Mouse (Mus musculus): ENCODE data around the gene Tnrc6c. TPM values are rescaled to one million over a fixed set of nuclear protein-coding genes. Genes with fewer than 3 reads are reported as not detected.

The Tnrc6c gene
- total and polyA plus RNA-seq, 2 experiments from 2014 or later = 26.5 to 79.8 TPM

- no peak overlapping the region for H3K9ac ChIP-seq (replicated peaks; ENCODE audit: low read length, poor library complexity, severe bottlenecking)
- no peaks in the 10 kb centered on the region for H3K36me3 ChIP-seq (ENCODE audit: insufficient read depth, low read length)
- H3K27ac ChIP-seq (ENCODE audit: low read depth, low read length) = no peak overlapping the region
- WGBS = 74% methylated on average over 13 of the region's 13 CpGs
- DNase-seq (ENCODE audit: low spot score) = no peak
- ATAC-seq (ENCODE audit: low FRiP score) = no peak
- no peaks in the 10 kb centered on the region; the same call in 1 of the 2 replicates for H3K4me1 ChIP-seq (ENCODE audit: insufficient read depth, low read length)
- H3K9me3 ChIP-seq (ENCODE audit: low read length) = no peaks in the 10 kb centered on the region
- no peaks in the 10 kb centered on the region for H3K27me3 ChIP-seq (ENCODE audit: insufficient read depth, low read length)
- H3K4me2 ChIP-seq (ENCODE audit: low read depth, low read length, poor library complexity, severe bottlenecking) = no peak overlapping the region
- TF ChIP-seq CTCF (IDR thresholded peaks at IDR 0.05) = no peak
- H3K4me3 ChIP-seq (ENCODE audit: low read depth, low read length) = no peak overlapping the region
Measured at GRCm38 (mm10) chr11:117650721-117651644, 3.1 kb upstream of the Tnrc6c start.

- DNase-seq (ENCODE audit: low spot score) = no peak
- Histone ChIP-seq H3K27me3 (ENCODE audit: insufficient read depth, low read length) (no peaks in the 10 kb centered on the region), H3K4me3 (ENCODE audit: low read depth, low read length) (peak overlapping the region; percentile 89; the same call in 1 of the 2 replicates), H3K4me1 (ENCODE audit: insufficient read depth, low read length) (peaks cover 6% of the 10 kb centered on the region; the same call in 1 of the 2 replicates), H3K9me3 (ENCODE audit: low read length) (no peaks in the 10 kb centered on the region), H3K9ac (replicated peaks; ENCODE audit: low read length, poor library complexity, severe bottlenecking) (0 out of 2 replicates have a peak overlapping the region, but pooled peaks have one; percentile 79), H3K4me2 (ENCODE audit: low read depth, low read length, poor library complexity, severe bottlenecking) (peak overlapping the region; percentile 79), H3K36me3 (ENCODE audit: insufficient read depth, low read length) (no peaks in the 10 kb centered on the region), H3K27ac (ENCODE audit: low read depth, low read length) (peak overlapping the region; percentile 99; the same call in 1 of the 2 replicates)
- 46% methylated on average over 3 of the region's 3 CpGs for WGBS
- TF ChIP-seq CTCF (IDR thresholded peaks at IDR 0.05) = no peak
- ATAC-seq (ENCODE audit: low FRiP score) = no peak
Measured at GRCm38 (mm10) chr11:117652907-117653306, 1.2 kb upstream of the Tnrc6c start.

DNA sequence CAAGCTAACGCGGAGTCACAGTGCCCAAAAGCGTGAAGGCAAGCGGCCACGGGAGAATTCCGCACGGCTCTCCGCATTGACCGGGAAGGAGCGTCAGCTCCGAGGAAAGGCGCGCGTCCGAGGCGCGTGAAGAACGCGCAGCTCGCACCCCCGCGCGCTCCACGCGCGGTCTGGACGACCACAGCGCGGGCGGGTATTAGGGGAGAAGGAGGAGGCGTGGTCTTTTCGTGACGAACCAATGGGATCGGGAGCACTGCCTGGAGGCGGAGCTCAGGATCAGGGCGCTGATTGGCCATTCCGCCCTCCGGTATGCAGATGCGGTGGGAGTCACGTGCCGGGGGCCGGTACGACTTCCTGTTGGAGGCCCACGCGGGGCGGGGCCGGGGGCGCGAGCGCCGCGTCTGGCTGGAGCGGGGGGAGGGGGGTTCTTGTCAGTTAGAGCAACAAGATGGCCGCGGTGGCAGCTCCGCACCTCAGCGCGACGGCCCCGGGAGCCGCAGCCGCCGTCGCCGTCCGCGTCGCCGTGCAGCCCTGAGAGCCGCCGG is 363 bp downstream of the Tnrc6c start:
- Histone ChIP-seq H3K9ac (replicated peaks; ENCODE audit: low read length, poor library complexity, severe bottlenecking) (peak overlapping the region; percentile 98), H3K4me2 (ENCODE audit: low read depth, low read length, poor library complexity, severe bottlenecking) (peak overlapping the region; percentile 79), H3K27me3 (ENCODE audit: insufficient read depth, low read length) (no peaks in the 10 kb centered on the region), H3K9me3 (ENCODE audit: low read length) (no peaks in the 10 kb centered on the region), H3K27ac (ENCODE audit: low read depth, low read length) (peak overlapping the region; percentile 99), H3K4me1 (ENCODE audit: insufficient read depth, low read length) (peaks cover 17% of the 10 kb centered on the region; the same call in 1 of the 2 replicates), H3K4me3 (ENCODE audit: low read depth, low read length) (peak overlapping the region; percentile 89), H3K36me3 (ENCODE audit: insufficient read depth, low read length) (no peaks in the 10 kb centered on the region)
- peak; percentile 97 for ATAC-seq (ENCODE audit: low FRiP score)
- WGBS = 1% methylated on average over 48 of the region's 71 CpGs
- TF ChIP-seq CTCF (IDR thresholded peaks at IDR 0.05) = no peak
- peak; percentile 100 for DNase-seq (ENCODE audit: low spot score)

DNA sequence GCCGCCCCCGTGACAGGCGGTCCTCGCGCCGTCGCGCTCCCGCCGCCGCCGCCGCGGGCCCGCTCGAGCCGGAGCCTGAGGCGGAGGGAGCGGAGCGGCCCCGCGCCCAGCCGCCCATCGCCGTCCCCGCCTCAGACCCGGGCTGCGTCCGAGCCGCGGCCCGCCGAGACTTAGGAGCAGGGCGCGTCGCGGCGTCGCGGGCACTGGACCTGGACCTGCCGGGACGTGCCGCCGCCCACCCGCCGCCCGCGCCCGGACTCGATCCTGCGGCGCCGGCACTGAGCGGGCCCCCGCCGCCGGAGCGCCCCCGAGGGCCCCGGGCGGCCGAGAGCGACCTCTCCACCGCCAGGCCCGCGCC is 824 bp downstream of the Tnrc6c start:
- Histone ChIP-seq H3K36me3 (ENCODE audit: insufficient read depth, low read length) (no peaks in the 10 kb centered on the region), H3K4me3 (ENCODE audit: low read depth, low read length) (peak overlapping the region; percentile 89), H3K9me3 (ENCODE audit: low read length) (no peaks in the 10 kb centered on the region), H3K9ac (replicated peaks; ENCODE audit: low read length, poor library complexity, severe bottlenecking) (peak overlapping the region; percentile 98), H3K4me2 (ENCODE audit: low read depth, low read length, poor library complexity, severe bottlenecking) (peak overlapping the region; percentile 67), H3K4me1 (ENCODE audit: insufficient read depth, low read length) (peaks cover 17% of the 10 kb centered on the region; the same call in 1 of the 2 replicates), H3K27me3 (ENCODE audit: insufficient read depth, low read length) (no peaks in the 10 kb centered on the region), H3K27ac (ENCODE audit: low read depth, low read length) (peak overlapping the region; percentile 99)
- WGBS = under 1% methylated on average over 46 of the region's 66 CpGs
- TF ChIP-seq CTCF (IDR thresholded peaks at IDR 0.05) = no peak
- peak; percentile 24; the same call in 1 of the 2 replicates for ATAC-seq (ENCODE audit: low FRiP score)
- no peak for DNase-seq (ENCODE audit: low spot score)

DNA sequence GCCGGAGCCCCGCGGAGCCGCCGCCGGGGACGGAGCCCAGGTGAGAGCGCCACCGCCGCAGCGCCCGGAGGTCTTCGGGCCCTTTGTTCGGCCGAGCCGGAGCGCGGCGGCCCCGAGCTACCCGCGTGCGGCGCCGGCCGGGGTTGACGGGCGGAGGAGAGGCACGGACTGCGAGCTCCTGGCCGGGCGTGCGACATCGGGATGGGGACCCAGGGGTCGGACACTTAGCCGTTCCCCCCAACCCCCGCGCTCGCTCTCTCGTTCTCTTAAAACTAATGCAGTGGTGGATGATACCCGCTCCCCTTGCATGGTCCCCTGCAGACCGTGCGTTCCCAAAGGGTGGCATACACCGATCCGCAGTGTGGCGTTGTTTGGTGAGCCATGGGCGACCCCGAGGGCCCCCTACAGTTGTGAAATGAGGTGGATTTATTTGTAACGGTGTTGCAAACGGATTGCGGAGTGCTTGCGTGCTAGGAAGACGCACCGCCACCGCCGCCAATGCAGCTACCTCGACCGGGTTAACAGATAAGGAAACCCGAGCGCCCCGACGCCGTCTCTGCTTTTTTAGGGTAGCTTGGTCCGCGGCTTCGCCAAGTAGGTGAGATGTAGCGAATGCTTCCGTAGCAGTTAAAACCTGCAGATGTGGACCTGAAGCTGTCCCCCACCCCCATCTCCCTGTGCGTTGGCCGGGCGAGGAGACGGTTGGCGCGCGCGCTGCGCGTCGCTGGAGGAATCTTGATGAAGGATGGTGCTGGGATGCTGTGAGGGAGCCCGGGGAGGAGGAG is 1.4 kb downstream of the Tnrc6c start:
- no peaks in the 10 kb centered on the region for H3K36me3 ChIP-seq (ENCODE audit: insufficient read depth, low read length)
- peaks cover 17% of the 10 kb centered on the region; the same call in 1 of the 2 replicates for H3K4me1 ChIP-seq (ENCODE audit: insufficient read depth, low read length)
- no peaks in the 10 kb centered on the region for H3K9me3 ChIP-seq (ENCODE audit: low read length)
- TF ChIP-seq CTCF (IDR thresholded peaks at IDR 0.05) = peak; percentile 48
- under 1% methylated on average over 72 of the region's 80 CpGs for WGBS
- no peaks in the 10 kb centered on the region for H3K27me3 ChIP-seq (ENCODE audit: insufficient read depth, low read length)
- H3K4me3 ChIP-seq (ENCODE audit: low read depth, low read length) = peak overlapping the region; percentile 89
- peak overlapping the region; percentile 67 for H3K4me2 ChIP-seq (ENCODE audit: low read depth, low read length, poor library complexity, severe bottlenecking)
- peak overlapping the region; percentile 98 for H3K9ac ChIP-seq (replicated peaks; ENCODE audit: low read length, poor library complexity, severe bottlenecking)
- ATAC-seq (ENCODE audit: low FRiP score) (no peak), DNase-seq (ENCODE audit: low spot score) (peak; percentile 57)
- H3K27ac ChIP-seq (ENCODE audit: low read depth, low read length) = peak overlapping the region; percentile 99

All from midbrain, postnatal 0 days (tissue).